Mouse (Mus musculus) activated CD4-positive, CD25-positive, alpha-beta regulatory T cell, adult 4 months (primary cell): Measurements from ENCODE around the gene Fbxw25. TPM values are rescaled to one million over a fixed set of nuclear protein-coding genes. Genes with fewer than 3 reads are reported as not detected.
"Not testable (repeated sequence)": the region's sequence is repeated elsewhere in the genome, so short reads cannot be mapped to it uniquely, and the experiment has no call there.

Experiments
- ATAC-seq: one replicate; pipeline ENCODE4 v1.8.0; 2017
- polyA plus RNA-seq, 2 experiments: library from polyadenylated mRNA; unstranded; fragments of 100-300 nt; shearing (Covaris generic); gene quantifications; one replicate each; pipeline ENCODE4 v1.2.1; 2017

Fbxw25 gene
- not detected for polyA plus RNA-seq

DNA sequence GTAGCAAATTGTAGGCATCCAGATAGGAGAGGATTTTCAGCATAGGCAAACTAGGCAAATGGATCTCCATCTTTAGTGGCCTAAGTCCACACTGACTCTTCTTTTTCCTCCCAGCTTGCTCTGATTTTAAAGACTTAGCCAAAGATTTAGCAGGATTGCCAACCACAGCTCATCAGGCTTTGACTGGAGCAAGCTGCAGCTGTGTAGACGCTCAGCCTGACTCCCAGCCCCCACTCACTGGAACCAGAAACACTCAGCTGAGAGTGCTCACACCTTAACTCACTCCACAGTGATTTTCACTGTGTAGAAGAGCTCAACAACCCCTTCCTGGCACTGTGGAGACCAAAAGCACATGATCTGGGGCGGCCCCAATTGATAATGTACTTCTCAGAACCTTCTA lies at the start of gene Fbxw25:
Gene Fbxw25 (minus strand): TSS at position 101 of the 400 bp plus-strand sequence.
- not testable (repeated sequence) for ATAC-seq

DNA sequence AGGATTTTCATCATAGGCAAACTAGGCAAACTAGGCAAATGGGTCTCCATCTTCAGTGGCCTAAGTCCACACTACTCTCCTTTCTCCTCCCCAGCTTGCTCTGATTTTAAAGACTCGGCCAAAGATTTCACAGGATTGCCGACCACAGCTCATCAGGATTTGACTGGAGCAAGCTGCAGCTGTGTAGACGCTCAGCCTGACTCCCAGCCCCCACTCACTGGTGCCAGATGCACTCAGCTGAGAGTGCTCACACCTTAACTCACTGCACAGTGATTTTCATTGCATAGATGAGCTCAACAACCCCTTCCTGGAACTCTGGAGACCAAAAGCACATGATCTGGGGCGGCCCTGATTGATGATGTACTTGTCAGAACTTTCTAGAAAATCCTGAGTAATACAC lies 38.1 kb upstream of the Fbxw25 start, which contains the start of gene Fbxw18:
Gene Fbxw18 (minus strand): TSS at position 101 of the 400 bp plus-strand sequence.
- ATAC-seq = not testable (repeated sequence)

DNA sequence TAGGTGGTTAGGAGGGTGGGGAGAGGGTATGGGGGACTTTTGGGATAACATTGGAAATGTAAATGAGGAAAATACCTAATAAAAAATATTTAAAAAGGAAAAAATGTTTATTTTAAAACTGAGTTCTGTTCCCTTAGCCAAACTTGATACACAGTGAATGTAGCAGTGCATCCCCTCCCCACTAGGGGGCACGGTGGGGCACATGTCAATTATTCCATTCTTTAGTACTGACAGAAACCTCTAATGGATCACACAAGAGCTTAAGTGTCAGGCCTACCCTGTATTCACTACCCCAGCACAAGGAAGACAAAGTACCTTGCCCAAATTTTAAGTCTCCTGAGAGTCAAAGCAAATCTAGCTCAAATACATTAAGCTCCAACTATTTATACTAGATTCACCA lies 20.8 kb upstream of the Fbxw25 start:
- ATAC-seq = no peak

DNA sequence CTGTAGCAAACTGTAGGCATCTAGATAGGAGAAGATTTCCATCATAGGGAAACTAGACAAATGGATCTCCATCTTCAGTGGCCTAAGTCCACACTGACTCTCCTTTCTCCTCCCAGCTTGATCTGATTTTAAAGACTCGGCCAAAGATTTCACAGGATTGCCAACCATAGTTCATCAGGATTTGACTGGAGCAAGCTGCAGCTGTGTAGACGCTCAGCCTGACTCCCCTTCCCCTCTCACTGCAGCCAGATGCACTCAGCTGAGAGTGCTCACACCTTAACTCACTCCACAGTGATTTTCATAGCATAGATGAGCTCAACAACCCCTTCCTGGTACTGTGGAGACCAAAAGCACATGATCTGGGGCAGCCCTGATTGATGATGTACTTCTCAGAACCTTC lies 38.5 kb downstream of the Fbxw25 start, which contains the start of gene Fbxw24:
Gene Fbxw24 (minus strand): TSS at position 101 of the 400 bp plus-strand sequence.
- not testable (repeated sequence) for ATAC-seq

DNA sequence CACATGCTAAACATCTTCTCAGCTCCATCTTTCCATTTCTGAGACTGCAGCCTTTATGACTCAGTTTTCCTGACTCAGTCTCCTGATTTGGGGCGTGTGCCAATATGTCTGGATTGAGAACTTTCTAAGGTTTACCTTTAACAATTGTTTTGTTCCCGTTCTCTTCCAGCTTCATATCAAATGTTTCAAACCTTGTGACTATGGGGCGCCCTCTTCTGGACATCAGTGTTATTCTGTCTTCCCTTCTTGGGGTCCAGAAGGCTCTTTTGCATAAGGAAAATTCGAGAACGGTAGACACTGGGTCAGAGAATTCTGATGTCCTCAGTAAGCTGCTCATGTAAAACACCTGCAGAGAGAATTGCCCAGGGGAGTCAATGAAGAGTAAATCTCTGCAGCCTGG lies 57.6 kb downstream of the Fbxw25 start:
- ATAC-seq = not testable (repeated sequence)

DNA sequence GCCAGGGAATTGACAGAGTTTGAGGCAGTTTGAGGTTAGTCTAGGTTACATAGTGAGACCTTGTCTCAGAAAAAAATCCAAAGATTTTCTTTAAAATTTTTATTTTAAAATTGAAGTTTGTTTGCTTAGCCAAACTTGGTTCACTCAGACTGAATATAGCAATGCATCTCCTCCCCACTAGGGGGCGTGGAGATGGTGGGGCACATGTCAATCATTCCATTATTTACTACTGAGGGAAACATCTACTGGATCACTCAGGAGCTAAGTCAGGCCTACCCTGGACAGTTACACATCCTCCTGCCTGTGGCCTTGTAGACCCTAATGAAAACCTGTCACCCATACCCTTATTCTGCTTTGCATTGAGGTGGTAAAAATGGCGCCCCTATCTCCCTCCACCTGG lies 62.3 kb downstream of the Fbxw25 start:
- ATAC-seq = not testable (repeated sequence)

DNA sequence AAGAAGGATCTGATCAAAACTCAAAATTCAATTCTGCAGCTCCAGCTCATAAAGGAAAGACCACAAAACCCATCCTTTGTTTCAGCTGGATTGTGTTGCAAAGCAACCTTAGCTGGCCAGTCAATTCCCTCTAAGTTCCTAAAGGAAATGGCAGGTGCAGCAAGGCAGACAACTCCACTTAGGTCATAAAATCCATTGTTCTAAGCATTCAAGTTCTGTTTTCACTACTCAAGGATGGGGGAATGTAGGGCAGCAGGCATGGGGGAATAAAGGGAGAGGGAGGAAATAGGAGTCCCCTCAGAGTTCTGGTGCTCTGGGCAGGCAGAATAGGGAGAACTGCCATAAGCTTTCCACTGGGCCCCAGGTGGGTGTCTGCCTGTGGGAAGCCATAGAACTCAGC lies 67.2 kb downstream of the Fbxw25 start:
- ATAC-seq = no peak

Other genes starting within 250 kb of the Fbxw25 start
- not detected for gene Fbxw16, start 215.5 kb downstream of the Fbxw25 start, polyA plus RNA-seq
- gene Fbxw19, start 168.8 kb downstream of the Fbxw25 start, polyA plus RNA-seq = under 1 TPM in 1 of 2 experiments, not detected in 1; 0.20 TPM
- not detected for gene Fbxw15, start 96.4 kb downstream of the Fbxw25 start, polyA plus RNA-seq
- not detected for gene Fbxw24, start 38.6 kb downstream of the Fbxw25 start, polyA plus RNA-seq
- not detected for gene Fbxw18, start 38.0 kb upstream of the Fbxw25 start, polyA plus RNA-seq
- gene Fbxw26, start 81.4 kb upstream of the Fbxw25 start, polyA plus RNA-seq = not detected
- not detected for gene Fbxw27, start 126.0 kb upstream of the Fbxw25 start, polyA plus RNA-seq
- gene Spink8, start 147.6 kb upstream of the Fbxw25 start, polyA plus RNA-seq = not detected
- 1 to 10 TPM; 6.7 to 8.9 TPM for gene Nme6, start 168.1 kb upstream of the Fbxw25 start, polyA plus RNA-seq
- gene Camp, start 185.0 kb upstream of the Fbxw25 start, polyA plus RNA-seq = not detected
- gene Cdc25a, start 210.9 kb upstream of the Fbxw25 start, polyA plus RNA-seq = 1 to 10 TPM; 7.1 to 7.7 TPM